Mouse (Mus musculus) mouse embryonic stem cell (cell line): ENCODE results near the gene Jpt2.
"Not testable (repeated sequence)": the region's sequence is repeated elsewhere in the genome, so short reads cannot be mapped to it uniquely, and the experiment has no call there.

ENCODE experiments used
- in situ Hi-C, 2 experiments: fragments of 300-500 bp; cut with MboI; formaldehyde crosslinking; loops; 1 replicate in 1 of 2; 3 replicates in 1 of 2; pipeline ENCODE4 v1.14.3; 2019 to 2020; ENCODE audit warnings: low sequenced_read_pairs in 2 of 2, low pct_unique_long_range_greater_than_20kb in 1 of 2, mixed read lengths in 1 of 2; ENCODE audit not compliant: unreplicated experiment in 1 of 2

Jpt2 gene

GRCm38 (mm10) chr17:24960135-24960851 lies at the start of gene Jpt2:
Gene Jpt2 (minus strand): TSS chr17:24960689.
- in situ Hi-C loops: no loop called here

- in situ Hi-C loops: no loop called here
Measured at GRCm38 (mm10) chr17:25007480-25007879, 47.0 kb upstream of the Jpt2 start.

- in situ Hi-C loops: no loop called here
Measured at GRCm38 (mm10) chr17:25005102-25005501, 44.6 kb upstream of the Jpt2 start.

- in situ Hi-C loops: no loop called here
Measured at GRCm38 (mm10) chr17:24994721-24995120, 34.2 kb upstream of the Jpt2 start.

GRCm38 (mm10) chr17:24987221-24987620 lies 26.7 kb upstream of the Jpt2 start:
- in situ Hi-C loops: no loop called here

GRCm38 (mm10) chr17:24960852-24961715 lies 595 bp upstream of the Jpt2 start:
- in situ Hi-C loops: no loop called here

GRCm38 (mm10) chr17:24959371-24959770 lies 1.1 kb downstream of the Jpt2 start:
- in situ Hi-C loops: no loop called here

GRCm38 (mm10) chr17:24953291-24953690 lies 7.2 kb downstream of the Jpt2 start:
- in situ Hi-C loops: no loop called here

GRCm38 (mm10) chr17:24950671-24951070 lies 9.8 kb downstream of the Jpt2 start:
- in situ Hi-C loops: no loop called here

GRCm38 (mm10) chr17:24948204-24948603 lies 12.3 kb downstream of the Jpt2 start:
- in situ Hi-C loops: no loop called here

- in situ Hi-C loops: not testable (repeated sequence)
Measured at GRCm38 (mm10) chr17:24943589-24943988, 16.9 kb downstream of the Jpt2 start.

- in situ Hi-C loops: no loop called here
Measured at GRCm38 (mm10) chr17:24943036-24943435, 17.5 kb downstream of the Jpt2 start.

- in situ Hi-C loops: not testable (repeated sequence)
Measured at GRCm38 (mm10) chr17:24942453-24942852, 18.0 kb downstream of the Jpt2 start.

GRCm38 (mm10) chr17:24937266-24937665 lies 23.2 kb downstream of the Jpt2 start:
- in situ Hi-C loops: no loop called here

- in situ Hi-C loops: no loop called here
Measured at GRCm38 (mm10) chr17:24936259-24937237, 23.9 kb downstream of the Jpt2 start, which contains the start of gene Mapk8ip3. Gene Mapk8ip3 (minus strand): TSS chr17:24936977.

GRCm38 (mm10) chr17:24935666-24936065 lies 24.8 kb downstream of the Jpt2 start:
- in situ Hi-C loops: no loop called here

GRCm38 (mm10) chr17:24934926-24935325 lies 25.6 kb downstream of the Jpt2 start:
- in situ Hi-C loops: no loop called here

- in situ Hi-C loops: no loop called here
Measured at GRCm38 (mm10) chr17:24933163-24933562, 27.3 kb downstream of the Jpt2 start.
